Mouse (Mus musculus) stomach, postnatal 0 days (tissue): ENCODE measurements around the gene Crispld2.

Experiments
- CTCF ChIP-seq: IDR thresholded peaks from 2 replicates; pipeline ENCODE4 v1.5.1; 2016; ENCODE audit warnings: antibody characterized with exemption, low read depth, mild to moderate bottlenecking, moderate library complexity
- EP300 ChIP-seq: optimal IDR thresholded peaks from 2 replicates; pipeline ENCODE3; 2016; ENCODE audit warnings: antibody characterized with exemption

GRCm38 (mm10) chr8:120075347-120075746, 83.1 kb downstream of the Crispld2 start:
- TF ChIP-seq EP300 (no peak), CTCF (no peak)
